Mouse (Mus musculus): ENCODE data around the gene Arhgap28.

The Arhgap28 gene

GRCm38 (mm10) chr17:68003741-68004560, at the start of gene Arhgap28:
Gene Arhgap28 (minus strand): TSS chr17:68004120.
- in situ Hi-C loops (cut with MboI, MseI): no loop called here

- in situ Hi-C loops (cut with MboI, MseI): no loop called here
Observed at GRCm38 (mm10) chr17:68046341-68046675, 42.4 kb upstream of the Arhgap28 start.

GRCm38 (mm10) chr17:68045655-68046340, 41.9 kb upstream of the Arhgap28 start:
- in situ Hi-C loops (cut with MboI, MseI): no loop called here

- in situ Hi-C loops (cut with MboI, MseI): no loop called here
Observed at GRCm38 (mm10) chr17:68042377-68042776, 38.5 kb upstream of the Arhgap28 start.

- in situ Hi-C loops (cut with MboI, MseI): no loop called here
Observed at GRCm38 (mm10) chr17:68037011-68037410, 33.1 kb upstream of the Arhgap28 start.

GRCm38 (mm10) chr17:68029495-68029894, 25.6 kb upstream of the Arhgap28 start:
- in situ Hi-C loops (cut with MboI, MseI): no loop called here

- in situ Hi-C loops (cut with MboI, MseI): no loop called here
Observed at GRCm38 (mm10) chr17:68028519-68028918, 24.6 kb upstream of the Arhgap28 start.

- in situ Hi-C loops (cut with MboI, MseI): no loop called here
Observed at GRCm38 (mm10) chr17:68024327-68024726, 20.4 kb upstream of the Arhgap28 start.

GRCm38 (mm10) chr17:68019466-68020065, 15.6 kb upstream of the Arhgap28 start:
- in situ Hi-C loops (cut with MboI, MseI): no loop called here

GRCm38 (mm10) chr17:68017095-68017494, 13.2 kb upstream of the Arhgap28 start:
- in situ Hi-C loops (cut with MboI, MseI): no loop called here

- in situ Hi-C loops (cut with MboI, MseI): no loop called here
Observed at GRCm38 (mm10) chr17:68011606-68012005, 7.7 kb upstream of the Arhgap28 start.

GRCm38 (mm10) chr17:68010041-68010440, 6.1 kb upstream of the Arhgap28 start:
- in situ Hi-C loops (cut with MboI, MseI): no loop called here

- in situ Hi-C loops (cut with MboI, MseI): no loop called here
Observed at GRCm38 (mm10) chr17:68004581-68005330, 836 bp upstream of the Arhgap28 start.

GRCm38 (mm10) chr17:68002608-68003595, 1.0 kb downstream of the Arhgap28 start:
- in situ Hi-C loops (cut with MboI, MseI): no loop called here

GRCm38 (mm10) chr17:67999801-68000200, 4.1 kb downstream of the Arhgap28 start:
- in situ Hi-C loops (cut with MboI, MseI): no loop called here

- in situ Hi-C loops (cut with MboI, MseI): no loop called here
Observed at GRCm38 (mm10) chr17:67996769-67997155, 7.2 kb downstream of the Arhgap28 start.

- in situ Hi-C loops (cut with MboI, MseI): no loop called here
Observed at GRCm38 (mm10) chr17:67996097-67996768, 7.7 kb downstream of the Arhgap28 start.

- in situ Hi-C loops (cut with MboI, MseI): no loop called here
Observed at GRCm38 (mm10) chr17:67995277-67995819, 8.6 kb downstream of the Arhgap28 start.

- in situ Hi-C loops (cut with MboI, MseI): no loop called here
Observed at GRCm38 (mm10) chr17:67994861-67995260, 9.1 kb downstream of the Arhgap28 start.

Data from T-helper 1 cell (primary cell).